Mouse (Mus musculus) ES-Bruce4 (cell line): ENCODE measurements around the gene Casz1.

Experiments
- EP300 ChIP-seq: IDR thresholded peaks from 2 replicates; pipeline ENCODE4 v1.6.1; 2011; ENCODE audit warnings: low read depth, low read length; ENCODE audit not compliant: insufficient read depth
- POLR2A ChIP-seq: IDR thresholded peaks from one replicate; pipeline ENCODE4 v1.8.1; 2011; ENCODE audit warnings: low read length; ENCODE audit not compliant: insufficient read depth

DNA sequence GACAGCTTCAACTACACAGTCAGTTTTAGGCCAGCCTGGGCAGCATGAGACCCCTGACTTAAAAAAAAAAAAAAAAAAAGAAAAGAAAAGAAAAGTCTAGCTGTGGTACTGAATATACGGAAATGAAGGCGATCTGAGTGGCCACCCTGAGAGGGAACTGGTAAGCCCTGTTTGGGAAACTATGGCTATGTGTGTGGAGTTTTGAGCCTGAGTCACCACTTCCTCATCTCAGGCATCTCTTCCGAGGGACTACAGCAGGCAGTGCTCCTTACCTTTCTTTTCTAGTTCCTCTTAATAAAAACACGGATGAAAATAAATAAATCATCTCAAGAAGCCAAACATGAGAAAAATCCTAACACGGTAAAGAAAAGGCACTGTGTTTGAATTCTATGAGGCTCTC lies 197.3 kb downstream of the Casz1 start:
- TF ChIP-seq EP300: no peak
- no peak for TF ChIP-seq POLR2A
